Mouse (Mus musculus) ES-Bruce4 (cell line): ENCODE data around the gene Mrpl48.

ENCODE experiments used
- EP300 ChIP-seq: IDR thresholded peaks from 2 replicates; pipeline ENCODE4 v1.6.1; 2011; ENCODE audit warnings: low read depth, low read length; ENCODE audit not compliant: insufficient read depth
- POLR2A ChIP-seq: IDR thresholded peaks from one replicate; pipeline ENCODE4 v1.8.1; 2011; ENCODE audit warnings: low read length; ENCODE audit not compliant: insufficient read depth

GRCm38 (mm10) chr7:100654441-100654840, 46.3 kb upstream of the Mrpl48 start:
- TF ChIP-seq POLR2A (no peak), EP300 (no peak)
